Mouse (Mus musculus): ENCODE data around the gene Heyl. TPM values are rescaled to one million over a fixed set of nuclear protein-coding genes. Genes with fewer than 3 reads are reported as not detected.

Heyl gene
- polyA plus RNA-seq, 1 experiment = 30.2 TPM

- H3K79me2 ChIP-seq (ENCODE audit: control insufficient read depth, insufficient read depth) = peaks cover 51% of the 10 kb centered on the region
- H3ac ChIP-seq (ENCODE audit: control insufficient read depth, insufficient read length) = peak overlapping the region; percentile 11
- H3K36me3 ChIP-seq (ENCODE audit: control insufficient read depth, insufficient read depth) = peaks cover 27% of the 10 kb centered on the region
- peak overlapping the region; percentile 80 for H3K4me3 ChIP-seq
- H3K4me2 ChIP-seq (ENCODE audit: low read depth) = peak overlapping the region; percentile 99
- TF ChIP-seq MYOD1 (IDR thresholded peaks at IDR 0.05; ENCODE audit: control insufficient read depth in 1 of 3, insufficient read length in 2 of 3, low read depth in 2 of 3) (peak in 2 of 3 experiments; percentile 42 to 61), POLR2A (IDR thresholded peaks at IDR 0.05; ENCODE audit: insufficient read length, low read depth) (no peak)
- H3K27me3 ChIP-seq (ENCODE audit: control insufficient read depth, insufficient read depth, insufficient read length) = no peaks in the 10 kb centered on the region
Observed at GRCm38 (mm10) chr4:123284731-123285624, 51.6 kb downstream of the Heyl start.

DNA sequence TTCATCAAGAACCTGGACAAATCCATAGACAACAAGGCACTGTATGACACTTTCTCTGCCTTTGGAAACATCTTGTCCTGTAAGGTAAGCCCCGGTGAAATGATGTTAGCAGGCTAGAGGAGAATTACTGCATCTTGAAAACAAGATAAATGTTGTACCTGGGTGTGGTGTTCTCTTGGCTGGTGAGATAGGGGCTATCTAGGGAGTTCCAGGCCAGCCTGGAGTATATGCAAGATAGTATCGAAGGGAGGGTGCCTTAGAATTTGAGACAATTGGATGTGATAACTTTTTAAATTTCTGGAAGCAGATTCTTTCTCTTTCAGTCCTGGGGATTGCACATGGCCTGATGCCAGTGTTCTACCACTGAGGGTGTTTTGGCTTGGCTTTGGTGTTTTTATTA lies 53.4 kb downstream of the Heyl start:
- Histone ChIP-seq H3K27me3 (ENCODE audit: control insufficient read depth, insufficient read depth, insufficient read length) (no peaks in the 10 kb centered on the region), H3K79me2 (ENCODE audit: control insufficient read depth, insufficient read depth) (peaks cover 51% of the 10 kb centered on the region), H3ac (ENCODE audit: control insufficient read depth, insufficient read length) (no peak overlapping the region), H3K4me2 (ENCODE audit: low read depth) (peak overlapping the region; percentile 99), H3K4me3 (no peak overlapping the region), H3K36me3 (ENCODE audit: control insufficient read depth, insufficient read depth) (peaks cover 40% of the 10 kb centered on the region)
- TF ChIP-seq REST (IDR thresholded peaks at IDR 0.05; ENCODE audit: insufficient read depth, insufficient read length) (no peak), USF1 (IDR thresholded peaks at IDR 0.05; ENCODE audit: low read depth) (no peak), TCF3 (IDR thresholded peaks at IDR 0.05; ENCODE audit: insufficient read length, low read depth) (no peak), TCF12 (IDR thresholded peaks at IDR 0.05; ENCODE audit: insufficient read depth, poor library complexity, severe bottlenecking) (no peak), E2F4 (IDR thresholded peaks at IDR 0.05; ENCODE audit: insufficient read depth) (no peak), SRF (IDR thresholded peaks at IDR 0.05; ENCODE audit: control insufficient read depth, insufficient read length, low read depth) (no peak), MYOD1 (IDR thresholded peaks at IDR 0.05; ENCODE audit: control insufficient read depth in 1 of 3, insufficient read length in 2 of 3, low read depth in 2 of 3) (no peak), POLR2AphosphoS2 (IDR thresholded peaks at IDR 0.05; ENCODE audit: insufficient read length, low read depth) (no peak), CEBPB (IDR thresholded peaks at IDR 0.05; ENCODE audit: insufficient read depth, poor library complexity, severe bottlenecking) (no peak), POLR2A (IDR thresholded peaks at IDR 0.05; ENCODE audit: insufficient read length, low read depth) (no peak), MAX (IDR thresholded peaks at IDR 0.05; ENCODE audit: low read depth) (no peak), MYOG (IDR thresholded peaks at IDR 0.05; ENCODE audit: control insufficient read depth in 1 of 3, insufficient read depth in 1 of 3, insufficient read length in 2 of 3, low read depth in 2 of 3) (no peak)

GRCm38 (mm10) chr4:123289038-123289437 lies 55.7 kb downstream of the Heyl start:
- no peak for TF ChIP-seq MYOD1 (IDR thresholded peaks at IDR 0.05; ENCODE audit: control insufficient read depth in 1 of 3, insufficient read length in 2 of 3, low read depth in 2 of 3)
- Histone ChIP-seq H3ac (ENCODE audit: control insufficient read depth, insufficient read length) (no peak overlapping the region), H3K79me2 (ENCODE audit: control insufficient read depth, insufficient read depth) (peaks cover 44% of the 10 kb centered on the region), H3K4me3 (no peak overlapping the region), H3K27me3 (ENCODE audit: control insufficient read depth, insufficient read depth, insufficient read length) (no peaks in the 10 kb centered on the region), H3K4me2 (ENCODE audit: low read depth) (no peak overlapping the region), H3K36me3 (ENCODE audit: control insufficient read depth, insufficient read depth) (peaks cover 55% of the 10 kb centered on the region)

- no peak for TF ChIP-seq MAX (IDR thresholded peaks at IDR 0.05; ENCODE audit: low read depth)
- no peak for TF ChIP-seq CEBPB (IDR thresholded peaks at IDR 0.05; ENCODE audit: insufficient read depth, poor library complexity, severe bottlenecking)
- no peak for TF ChIP-seq E2F4 (IDR thresholded peaks at IDR 0.05; ENCODE audit: insufficient read depth)
- TF ChIP-seq POLR2AphosphoS2 (IDR thresholded peaks at IDR 0.05; ENCODE audit: insufficient read length, low read depth) = no peak
- TF ChIP-seq MYOG (IDR thresholded peaks at IDR 0.05; ENCODE audit: control insufficient read depth in 1 of 3, insufficient read depth in 1 of 3, insufficient read length in 2 of 3, low read depth in 2 of 3) = no peak
- no peak for TF ChIP-seq USF1 (IDR thresholded peaks at IDR 0.05; ENCODE audit: low read depth)
- no peak for TF ChIP-seq REST (IDR thresholded peaks at IDR 0.05; ENCODE audit: insufficient read depth, insufficient read length)
- TF ChIP-seq SRF (IDR thresholded peaks at IDR 0.05; ENCODE audit: control insufficient read depth, insufficient read length, low read depth) = no peak
- TF ChIP-seq POLR2A (IDR thresholded peaks at IDR 0.05; ENCODE audit: insufficient read length, low read depth) = no peak
- TF ChIP-seq TCF3 (IDR thresholded peaks at IDR 0.05; ENCODE audit: insufficient read length, low read depth) = no peak
- no peak for TF ChIP-seq TCF12 (IDR thresholded peaks at IDR 0.05; ENCODE audit: insufficient read depth, poor library complexity, severe bottlenecking)
- no peak for TF ChIP-seq MYOD1 (IDR thresholded peaks at IDR 0.05; ENCODE audit: control insufficient read depth in 1 of 3, insufficient read length in 2 of 3, low read depth in 2 of 3)
- Histone ChIP-seq H3K36me3 (ENCODE audit: control insufficient read depth, insufficient read depth) (peaks cover 65% of the 10 kb centered on the region), H3K4me2 (ENCODE audit: low read depth) (no peak overlapping the region), H3K79me2 (ENCODE audit: control insufficient read depth, insufficient read depth) (peaks cover 11% of the 10 kb centered on the region), H3K4me3 (no peak overlapping the region), H3ac (ENCODE audit: control insufficient read depth, insufficient read length) (no peak overlapping the region), H3K27me3 (ENCODE audit: control insufficient read depth, insufficient read depth, insufficient read length) (no peaks in the 10 kb centered on the region)
Observed at GRCm38 (mm10) chr4:123292390-123292789, 59.0 kb downstream of the Heyl start.

DNA sequence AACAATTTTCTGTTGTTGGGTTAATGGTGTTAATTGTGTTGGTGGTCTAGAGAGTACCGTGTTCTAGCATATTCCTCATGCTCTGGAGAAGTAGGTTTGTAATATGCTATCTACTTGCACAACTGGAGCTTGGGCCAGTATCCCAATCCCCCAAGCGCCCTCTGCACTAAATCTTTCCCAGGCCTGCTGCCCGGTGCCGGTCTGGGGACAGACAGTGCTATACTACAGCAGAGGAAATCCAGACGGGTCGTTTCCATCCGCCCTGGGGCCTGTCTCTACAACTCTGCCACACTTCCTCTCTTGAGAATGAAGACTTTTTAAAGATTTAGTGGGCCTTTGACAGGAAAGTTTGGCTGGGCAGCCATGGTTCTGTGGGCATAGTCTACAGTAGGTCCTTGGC lies 59.6 kb downstream of the Heyl start:
- no peak for TF ChIP-seq REST (IDR thresholded peaks at IDR 0.05; ENCODE audit: insufficient read depth, insufficient read length)
- TF ChIP-seq POLR2AphosphoS2 (IDR thresholded peaks at IDR 0.05; ENCODE audit: insufficient read length, low read depth) = no peak
- TF ChIP-seq USF1 (IDR thresholded peaks at IDR 0.05; ENCODE audit: low read depth) = no peak
- H3K79me2 ChIP-seq (ENCODE audit: control insufficient read depth, insufficient read depth) = peaks cover 5% of the 10 kb centered on the region
- H3ac ChIP-seq (ENCODE audit: control insufficient read depth, insufficient read length) = no peak overlapping the region
- peaks cover 60% of the 10 kb centered on the region for H3K36me3 ChIP-seq (ENCODE audit: control insufficient read depth, insufficient read depth)
- H3K27me3 ChIP-seq (ENCODE audit: control insufficient read depth, insufficient read depth, insufficient read length) = no peaks in the 10 kb centered on the region
- no peak overlapping the region for H3K4me3 ChIP-seq
- H3K4me2 ChIP-seq (ENCODE audit: low read depth) = no peak overlapping the region
